Mouse (Mus musculus) right cerebral cortex, adult 2 months (tissue): ENCODE results near the gene Galk2.

Source experiments
- DNase-seq, 2 experiments: peaks; one replicate each; pipeline ENCODE4 v3.0.0; 2021 to 2022; ENCODE audit warnings: low spot score in 2 of 2

Galk2 gene

GRCm38 (mm10) chr2:125943301-125943700 lies 84.4 kb downstream of the Galk2 start:
- no peak for DNase-seq

GRCm38 (mm10) chr2:125948195-125948594 lies 89.3 kb downstream of the Galk2 start:
- DNase-seq, result peak in 1 of 2 experiments; percentile 7

- DNase-seq, result no peak
These were observed 109.9 kb downstream of the Galk2 start for GRCm38 (mm10) chr2:125968811-125969210.

GRCm38 (mm10) chr2:125973207-125973606 lies 114.3 kb downstream of the Galk2 start:
- DNase-seq, result no peak

GRCm38 (mm10) chr2:125975206-125975605 lies 116.3 kb downstream of the Galk2 start:
- DNase-seq, result no peak

GRCm38 (mm10) chr2:125975808-125976345 lies 117.0 kb downstream of the Galk2 start:
- no peak for DNase-seq

GRCm38 (mm10) chr2:126002291-126002690 lies 143.4 kb downstream of the Galk2 start:
- no peak for DNase-seq

GRCm38 (mm10) chr2:126006088-126006487 lies 147.2 kb downstream of the Galk2 start:
- DNase-seq, result peak; percentile 77 to 83

GRCm38 (mm10) chr2:126006742-126007141 lies 147.8 kb downstream of the Galk2 start:
- no peak for DNase-seq

GRCm38 (mm10) chr2:126014989-126015710 lies 156.2 kb downstream of the Galk2 start:
- no peak for DNase-seq

GRCm38 (mm10) chr2:126015763-126016473 lies 157.0 kb downstream of the Galk2 start:
- no peak for DNase-seq

GRCm38 (mm10) chr2:126031186-126031900 lies 172.4 kb downstream of the Galk2 start:
- no peak for DNase-seq

GRCm38 (mm10) chr2:126033114-126033972 lies 174.4 kb downstream of the Galk2 start:
- DNase-seq, result peak; percentile 26 to 45
